18 mouse cellular contexts compared by ENCODE assay signal in the genomic region with DNA sequence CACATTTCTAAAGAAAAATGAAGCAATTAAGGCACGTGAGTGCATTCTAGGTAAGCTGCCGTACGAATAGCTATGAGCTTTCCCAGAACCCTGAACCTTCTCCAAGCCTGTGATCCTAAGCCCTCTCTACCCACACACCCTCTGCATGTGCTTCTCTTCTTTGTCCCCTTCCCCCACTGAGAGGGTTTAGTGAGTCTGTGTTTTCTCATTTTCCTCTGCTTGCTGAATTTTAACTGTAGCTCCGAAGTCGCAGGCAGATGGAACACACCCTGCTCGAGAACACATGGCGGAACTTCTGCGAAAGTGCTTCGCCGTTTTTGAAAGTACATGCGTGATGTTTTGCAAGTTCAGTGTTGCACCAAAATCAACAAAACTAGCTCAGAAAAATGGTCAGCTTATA.
DNase-seq lines count a peak whose midpoint lies in the region.
"Had no signal": no experiment of that assay in that cellular context is flagged by ENCODE, and none has a peak within 500 bp of the region (broad histone marks: within the 10 kb centered on the region; RNA-seq: fewer than 3 reads in every experiment).

No protein-coding gene starts in this region.

- peak; percentile 27 to 45 for DNase-seq in frontal cortex, adult 2 months (ENCODE audit: extremely low spot score in 1 of 2, low spot score in 1 of 2)
- DNase-seq in frontal cortex, postnatal 25 days (ENCODE audit: low spot score in 2 of 2): no peak
- DNase-seq in left cerebral cortex, postnatal 25 days (ENCODE audit: low spot score in 2 of 2): peak; percentile 42 to 58
- no peak for DNase-seq in left cerebral cortex, postnatal 4 days
- peak; percentile 60 to 65 for DNase-seq in layer of hippocampus, adult 8-10 months (ENCODE audit: low spot score in 2 of 2)
- DNase-seq in telencephalon, adult 2 months (ENCODE audit: low read depth, low spot score): peak; percentile 60
- DNase-seq in thymus, postnatal 36 days: no peak
- DNase-seq: adrenal gland, adult 8-10 months; cerebellum, adult 9-10 months; gastrocnemius, postnatal 36 days; heart, adult 2 months; heart, postnatal 14 days; kidney, adult 18-20 months; kidney, postnatal 4 days; lung, adult 18-20 months; lung, postnatal 10 days; spleen, adult 18-20 months; thymus, postnatal 25 days had no signal

- intact Hi-C loops in left cerebral cortex, postnatal 25 days (cut with DNase I): no loop called here
- intact Hi-C loops in left cerebral cortex, postnatal 4 days (cut with DNase I): no loop called here

Comparison
In these comparisons a context has a peak if more than half of its experiments do, and no peak if none do; other contexts are left out.
1. DNase-seq: peak in frontal cortex, adult 2 months (2 of 2), left cerebral cortex, postnatal 25 days (2 of 2), layer of hippocampus, adult 8-10 months (2 of 2) and telencephalon, adult 2 months (single experiment); none in frontal cortex, postnatal 25 days (0 of 2), left cerebral cortex, postnatal 4 days (single experiment) and thymus, postnatal 36 days (0 of 2).